Mouse (Mus musculus): ENCODE results near the gene Gm28230. TPM values are rescaled to one million over a fixed set of nuclear protein-coding genes. Genes with fewer than 3 reads are reported as not detected.

Gene Gm28230
- total RNA-seq, 2 experiments from 2014 or later, result 1.6 to 2.8 TPM

- no peak for DNase-seq (ENCODE audit: low spot score in 2 of 2)
Measured at GRCm38 (mm10) chr2:74738623-74739475, 12.3 kb downstream of the Gm28230 start.

- DNase-seq (ENCODE audit: low spot score in 2 of 2), result no peak
Measured at GRCm38 (mm10) chr2:74739476-74739800, 12.9 kb downstream of the Gm28230 start.

GRCm38 (mm10) chr2:74739869-74740268 lies 13.3 kb downstream of the Gm28230 start:
- DNase-seq (ENCODE audit: low spot score in 2 of 2), result no peak

- DNase-seq (ENCODE audit: low spot score in 2 of 2), result no peak
Measured at GRCm38 (mm10) chr2:74740311-74741091, 14.0 kb downstream of the Gm28230 start.

GRCm38 (mm10) chr2:74741252-74741978 lies 14.9 kb downstream of the Gm28230 start:
- DNase-seq (ENCODE audit: low spot score in 2 of 2), result no peak

- no peak for DNase-seq (ENCODE audit: low spot score in 2 of 2)
Measured at GRCm38 (mm10) chr2:74741979-74742277, 15.4 kb downstream of the Gm28230 start.

- no peak for DNase-seq (ENCODE audit: low spot score in 2 of 2)
Measured at GRCm38 (mm10) chr2:74745540-74746297, 19.2 kb downstream of the Gm28230 start.

GRCm38 (mm10) chr2:74746298-74746921 lies 19.9 kb downstream of the Gm28230 start:
- no peak for DNase-seq (ENCODE audit: low spot score in 2 of 2)

GRCm38 (mm10) chr2:74747006-74747405 lies 20.5 kb downstream of the Gm28230 start:
- no peak for DNase-seq (ENCODE audit: low spot score in 2 of 2)

- DNase-seq (ENCODE audit: low spot score in 2 of 2), result no peak
Measured at GRCm38 (mm10) chr2:74747661-74748141, 21.2 kb downstream of the Gm28230 start.

GRCm38 (mm10) chr2:74748436-74748995 lies 22.0 kb downstream of the Gm28230 start:
- no peak for DNase-seq (ENCODE audit: low spot score in 2 of 2)

GRCm38 (mm10) chr2:74749337-74750121 lies 23.0 kb downstream of the Gm28230 start:
- peak in 1 of 2 experiments; percentile 38 for DNase-seq (ENCODE audit: low spot score in 2 of 2)

- no peak for DNase-seq (ENCODE audit: low spot score in 2 of 2)
Measured at GRCm38 (mm10) chr2:74750731-74751250, 24.3 kb downstream of the Gm28230 start.

GRCm38 (mm10) chr2:74751861-74752260 lies 25.3 kb downstream of the Gm28230 start:
- no peak for DNase-seq (ENCODE audit: low spot score in 2 of 2)

- no peak for DNase-seq (ENCODE audit: low spot score in 2 of 2)
Measured at GRCm38 (mm10) chr2:74752431-74753174, 26.1 kb downstream of the Gm28230 start.

- no peak for DNase-seq (ENCODE audit: low spot score in 2 of 2)
Measured at GRCm38 (mm10) chr2:74753175-74753523, 26.6 kb downstream of the Gm28230 start.

GRCm38 (mm10) chr2:74753711-74754110 lies 27.2 kb downstream of the Gm28230 start:
- DNase-seq (ENCODE audit: low spot score in 2 of 2), result no peak

GRCm38 (mm10) chr2:74760146-74760545 lies 33.6 kb downstream of the Gm28230 start:
- no peak for DNase-seq (ENCODE audit: low spot score in 2 of 2)
